Mouse (Mus musculus): Measurements from ENCODE around the gene Abcb8. TPM values are rescaled to one million over a fixed set of nuclear protein-coding genes. Genes with fewer than 3 reads are reported as not detected.

The Abcb8 gene
- polyA plus RNA-seq (2015; fragmentation: Nextera tagmentation; extraction: Ambion mirVana), result 48.6 and 51.7 TPM in 2 replicates

GRCm38 (mm10) chr5:24393392-24393997 is at the start of gene Abcb8:
Gene Abcb8, plus strand, starts transcription at chr5:24393663.
- Histone ChIP-seq H3K4me3 (replicated peaks; ENCODE audit: low read depth, low read length) (peak within 1 kb of the TSS; percentile 65), H3K4me1 (replicated peaks; ENCODE audit: insufficient read depth, low read length) (no peaks in the 10 kb centered on the region; the same call in 1 of the 2 replicates), H3K27me3 (ENCODE audit: insufficient read depth, low read length) (no peaks in the 10 kb centered on the region), H3K9ac (ENCODE audit: low read depth, low read length) (peak within 1 kb of the TSS; percentile 64; the same call in 1 of the 2 replicates), H3K9me3 (replicated peaks; ENCODE audit: low read length) (no peaks in the 10 kb centered on the region), H3K27ac (peak within 1 kb of the TSS; percentile 82), H3K4me2 (ENCODE audit: low read length) (peak within 1 kb of the TSS; percentile 53), H3K36me3 (ENCODE audit: insufficient read depth, low read length) (no peaks in the 10 kb centered on the region)
- WGBS, result 25% methylated on average over 7 of the region's 7 CpGs
- no peak for ATAC-seq (replicated peaks; ENCODE audit: low FRiP score, low read depth)
- peak; percentile 90 for TF ChIP-seq CTCF (IDR thresholded peaks at IDR 0.05; ENCODE audit: low read depth)
- peak; percentile 88 for DNase-seq (ENCODE audit: low spot score)

GRCm38 (mm10) chr5:24343977-24344436 is 49.5 kb upstream of the Abcb8 start:
- H3K4me3 ChIP-seq (replicated peaks; ENCODE audit: low read depth, low read length), result no peak overlapping the region
- no peaks in the 10 kb centered on the region for H3K27me3 ChIP-seq (ENCODE audit: insufficient read depth, low read length)
- no peak overlapping the region for H3K9ac ChIP-seq (ENCODE audit: low read depth, low read length)
- TF ChIP-seq CTCF (IDR thresholded peaks at IDR 0.05; ENCODE audit: low read depth), result no peak
- peaks cover 19% of the 10 kb centered on the region for H3K4me1 ChIP-seq (replicated peaks; ENCODE audit: insufficient read depth, low read length)
- ATAC-seq (replicated peaks; ENCODE audit: low FRiP score, low read depth) (no peak; the same call in 1 of the 2 replicates), DNase-seq (ENCODE audit: low spot score) (peak; percentile 57)
- 12% methylated on average over 2 of the region's 2 CpGs for WGBS
- H3K9me3 ChIP-seq (replicated peaks; ENCODE audit: low read length), result no peaks in the 10 kb centered on the region
- peak overlapping the region; percentile 57 for H3K27ac ChIP-seq
- H3K36me3 ChIP-seq (ENCODE audit: insufficient read depth, low read length), result no peaks in the 10 kb centered on the region
- peak overlapping the region; percentile 35 for H3K4me2 ChIP-seq (ENCODE audit: low read length)

- peak; percentile 27 for ATAC-seq (replicated peaks; ENCODE audit: low FRiP score, low read depth)
- peaks cover 19% of the 10 kb centered on the region for H3K4me1 ChIP-seq (replicated peaks; ENCODE audit: insufficient read depth, low read length)
- 9% methylated on average over 12 of the region's 12 CpGs for WGBS
- peak overlapping the region; percentile 35 for H3K4me2 ChIP-seq (ENCODE audit: low read length)
- H3K27ac ChIP-seq, result peak overlapping the region; percentile 57
- no peaks in the 10 kb centered on the region for H3K36me3 ChIP-seq (ENCODE audit: insufficient read depth, low read length)
- H3K27me3 ChIP-seq (ENCODE audit: insufficient read depth, low read length), result no peaks in the 10 kb centered on the region
- H3K9ac ChIP-seq (ENCODE audit: low read depth, low read length), result no peak overlapping the region
- peak; percentile 89 for DNase-seq (ENCODE audit: low spot score)
- TF ChIP-seq CTCF (IDR thresholded peaks at IDR 0.05; ENCODE audit: low read depth), result no peak
- H3K9me3 ChIP-seq (replicated peaks; ENCODE audit: low read length), result no peaks in the 10 kb centered on the region
- H3K4me3 ChIP-seq (replicated peaks; ENCODE audit: low read depth, low read length), result no peak overlapping the region
These were observed 48.9 kb upstream of the Abcb8 start for GRCm38 (mm10) chr5:24344477-24345051.

- no peaks in the 10 kb centered on the region for H3K36me3 ChIP-seq (ENCODE audit: insufficient read depth, low read length)
- no peak overlapping the region for H3K4me3 ChIP-seq (replicated peaks; ENCODE audit: low read depth, low read length)
- H3K9ac ChIP-seq (ENCODE audit: low read depth, low read length), result no peak overlapping the region
- DNase-seq (ENCODE audit: low spot score) (no peak), ATAC-seq (replicated peaks; ENCODE audit: low FRiP score, low read depth) (no peak)
- no peak overlapping the region for H3K4me2 ChIP-seq (ENCODE audit: low read length)
- WGBS, result 74% methylated on average over 7 of the region's 7 CpGs
- H3K9me3 ChIP-seq (replicated peaks; ENCODE audit: low read length), result no peaks in the 10 kb centered on the region
- H3K4me1 ChIP-seq (replicated peaks; ENCODE audit: insufficient read depth, low read length), result peaks cover 22% of the 10 kb centered on the region
- no peak for TF ChIP-seq CTCF (IDR thresholded peaks at IDR 0.05; ENCODE audit: low read depth)
- no peaks in the 10 kb centered on the region for H3K27me3 ChIP-seq (ENCODE audit: insufficient read depth, low read length)
- no peak overlapping the region for H3K27ac ChIP-seq
These were observed 47.1 kb upstream of the Abcb8 start for GRCm38 (mm10) chr5:24346313-24346712.

GRCm38 (mm10) chr5:24347186-24347875 is 46.1 kb upstream of the Abcb8 start:
- Histone ChIP-seq H3K4me3 (replicated peaks; ENCODE audit: low read depth, low read length) (no peak overlapping the region), H3K4me2 (ENCODE audit: low read length) (peak overlapping the region; percentile 92; the same call in 1 of the 2 replicates), H3K9me3 (replicated peaks; ENCODE audit: low read length) (no peaks in the 10 kb centered on the region), H3K9ac (ENCODE audit: low read depth, low read length) (no peak overlapping the region), H3K4me1 (replicated peaks; ENCODE audit: insufficient read depth, low read length) (peaks cover 22% of the 10 kb centered on the region), H3K27ac (no peak overlapping the region), H3K27me3 (ENCODE audit: insufficient read depth, low read length) (no peaks in the 10 kb centered on the region), H3K36me3 (ENCODE audit: insufficient read depth, low read length) (no peaks in the 10 kb centered on the region)
- no peak for TF ChIP-seq CTCF (IDR thresholded peaks at IDR 0.05; ENCODE audit: low read depth)
- 41% methylated on average over 7 of the region's 7 CpGs for WGBS
- ATAC-seq (replicated peaks; ENCODE audit: low FRiP score, low read depth) (no peak), DNase-seq (ENCODE audit: low spot score) (no peak)

- peak overlapping the region; percentile 92 for H3K4me2 ChIP-seq (ENCODE audit: low read length)
- under 1% methylated on average over 41 of the region's 41 CpGs for WGBS
- H3K4me1 ChIP-seq (replicated peaks; ENCODE audit: insufficient read depth, low read length), result peaks cover 22% of the 10 kb centered on the region
- no peaks in the 10 kb centered on the region for H3K36me3 ChIP-seq (ENCODE audit: insufficient read depth, low read length)
- ATAC-seq (replicated peaks; ENCODE audit: low FRiP score, low read depth) (peak; percentile 31), DNase-seq (ENCODE audit: low spot score) (peak; percentile 83)
- H3K9ac ChIP-seq (ENCODE audit: low read depth, low read length), result 0 out of 2 replicates have a peak overlapping the region, but pooled peaks have one; percentile 35
- H3K4me3 ChIP-seq (replicated peaks; ENCODE audit: low read depth, low read length), result peak overlapping the region; percentile 43
- H3K27ac ChIP-seq, result no peak overlapping the region
- TF ChIP-seq CTCF (IDR thresholded peaks at IDR 0.05; ENCODE audit: low read depth), result peak; percentile 8; the same call in 1 of the 2 replicates
- H3K9me3 ChIP-seq (replicated peaks; ENCODE audit: low read length), result no peaks in the 10 kb centered on the region
- H3K27me3 ChIP-seq (ENCODE audit: insufficient read depth, low read length), result no peaks in the 10 kb centered on the region
These were observed 45.3 kb upstream of the Abcb8 start for GRCm38 (mm10) chr5:24348128-24348527.
